8 mouse cellular contexts compared by ENCODE assay signal in genomic region chr2:37451667-37452375, GRCm38 (mm10). TPM values are rescaled to one million over a fixed set of nuclear protein-coding genes. Genes with fewer than 3 reads are reported as not detected.
DNase-seq lines count a peak whose midpoint lies in the region; ATAC-seq lines count a peak whose summit lies in the region.

No protein-coding gene starts in this region.

- H3K9ac ChIP-seq in hindbrain, embryonic 11.5 days (ENCODE audit: low read depth, low read length): peak overlapping the region; percentile 92

- ATAC-seq in frontal cortex, adult (ENCODE audit: low TSS enrichment): peak; percentile 99
- peak; percentile 98 for ATAC-seq in hindbrain, embryonic 11.5 days (ENCODE audit: low FRiP score)

- peak overlapping the region; percentile 79 for H3K27ac ChIP-seq in hindbrain, embryonic 11.5 days (ENCODE audit: low read depth, low read length)

- no peaks in the 10 kb centered on the region for H3K27me3 ChIP-seq in hindbrain, embryonic 11.5 days (ENCODE audit: control insufficient read depth, insufficient read depth, low read length)

- H3K4me3 ChIP-seq in hindbrain, embryonic 11.5 days (ENCODE audit: low read depth, low read length): peak overlapping the region; percentile 93

- peaks cover 3% of the 10 kb centered on the region; the same call in 1 of the 2 replicates for H3K4me1 ChIP-seq in hindbrain, embryonic 11.5 days (replicated peaks; ENCODE audit: control insufficient read depth, insufficient read depth, low read length)

- peak overlapping the region; percentile 75 for H3K4me2 ChIP-seq in hindbrain, embryonic 11.5 days (replicated peaks; ENCODE audit: low read depth, low read length)

- H3K9me3 ChIP-seq in hindbrain, embryonic 11.5 days (ENCODE audit: control insufficient read depth, low read length): no peaks in the 10 kb centered on the region

- WGBS in hindbrain, embryonic 11.5 days: 12% methylated on average over 36 of the region's 44 CpGs

- H3K36me3 ChIP-seq in hindbrain, embryonic 11.5 days (ENCODE audit: control insufficient read depth, insufficient read depth, low read length): no peaks in the 10 kb centered on the region

- DNase-seq in MEL-GATA-1-ER (ENCODE audit: extremely low read depth, low read depth): peak; percentile 88
- DNase-seq in cerebellum, adult 8-10 months: peak; percentile 90
- DNase-seq in hindbrain, embryonic 11.5 days (ENCODE audit: low spot score): peak; percentile 95
- DNase-seq in layer of hippocampus, postnatal 10 days (ENCODE audit: low spot score in 2 of 2): peak; percentile 91 to 94
- DNase-seq in lung, postnatal 10 days: peak; percentile 97
- DNase-seq in ovary, postnatal 36 days (ENCODE audit: low spot score): peak; percentile 94
- peak; percentile 93 for DNase-seq in thymus, postnatal 25 days

RNA-seq across cellular contexts. Expression of gene Rabgap1, which starts 8.7 kb away (rescaled TPM):
- 51.3 and 86.2 TPM in 2 replicates for polyA plus RNA-seq in hindbrain, embryonic 11.5 days (2014; fragmentation: Nextera tagmentation; extraction: Ambion mirVana)
- 100 to 1,000 TPM; 101 to 103 TPM for total RNA-seq in layer of hippocampus, postnatal 10 days (2021)

RNA-seq across cellular contexts. Expression of gene Zbtb6, which starts 8.8 kb away (rescaled TPM):
- 6.4 and 7.2 TPM in 2 replicates for polyA plus RNA-seq in hindbrain, embryonic 11.5 days (2014; fragmentation: Nextera tagmentation; extraction: Ambion mirVana)
- 10 to 100 TPM; 14.9 to 16.3 TPM for total RNA-seq in layer of hippocampus, postnatal 10 days (2021)

RNA-seq across cellular contexts. Expression of gene Zbtb26, which starts 8.9 kb away (rescaled TPM):
- polyA plus RNA-seq in hindbrain, embryonic 11.5 days (2014; fragmentation: Nextera tagmentation; extraction: Ambion mirVana): 12.5 and 13.6 TPM in 2 replicates
- 1 to 10 TPM; 8.8 to 8.9 TPM for total RNA-seq in layer of hippocampus, postnatal 10 days (2021)

RNA-seq across cellular contexts. Expression of gene Rc3h2, which starts 29.1 kb away (rescaled TPM):
- polyA plus RNA-seq in hindbrain, embryonic 11.5 days (2014; fragmentation: Nextera tagmentation; extraction: Ambion mirVana): 22.7 and 33.4 TPM in 2 replicates
- total RNA-seq in layer of hippocampus, postnatal 10 days (2021): 10 to 100 TPM; 78.7 to 82.2 TPM

Comparison
In these comparisons a context has a peak if more than half of its experiments do, and no peak if none do; other contexts are left out.
1. Peak in every context shown above with its lines: DNase-seq, ATAC-seq, H3K4me3 ChIP-seq and H3K27ac ChIP-seq.